Mouse (Mus musculus) forebrain, postnatal 0 days (tissue): ENCODE measurements around the gene Tmem238l. TPM values are rescaled to one million over a fixed set of nuclear protein-coding genes. Genes with fewer than 3 reads are reported as not detected.
A peak's percentile ranks its signal among the peaks of the same experiment; 100 is the strongest.

Source experiments
- ATAC-seq: fragments of 200-750 bp; cut with Nextera tagmentation; 2 replicates; pipeline ENCODE4 v1.8.0; 2017; ENCODE audit warnings: mild to moderate bottlenecking, moderate library complexity
- DNase-seq: peaks from one replicate; pipeline ENCODE4 v3.0.0-alpha.2; 2015
- H3K27ac ChIP-seq: fragments of 300-500 bp; sonication (generic); 2 replicates; pipeline ENCODE4 v1.5.1; 2014; ENCODE audit warnings: low read depth, mild to moderate bottlenecking, antibody characterized with exemption, low read length, moderate library complexity, mixed read lengths
- H3K27me3 ChIP-seq: fragments of 300-500 bp; sonication (generic); 2 replicates; pipeline ENCODE4 v1.6.1; 2014; ENCODE audit warnings: mild to moderate bottlenecking, low read length, mixed read lengths; ENCODE audit not compliant: insufficient read depth
- H3K36me3 ChIP-seq: fragments of 300-500 bp; sonication (generic); 2 replicates; pipeline ENCODE4 v1.6.1; 2014; ENCODE audit warnings: mild to moderate bottlenecking, moderate library complexity; ENCODE audit not compliant: insufficient read depth
- H3K4me1 ChIP-seq: fragments of 300-500 bp; sonication (generic); 2 replicates; pipeline ENCODE4 v1.6.1; 2014; ENCODE audit warnings: antibody characterized with exemption; ENCODE audit not compliant: insufficient read depth
- H3K4me2 ChIP-seq: fragments of 300-500 bp; sonication (generic); 2 replicates; pipeline ENCODE4 v1.6.1; 2014; ENCODE audit warnings: low read depth, mild to moderate bottlenecking, moderate library complexity
- H3K4me3 ChIP-seq: fragments of 300-500 bp; sonication (generic); 2 replicates; pipeline ENCODE4 v1.5.1; 2014; ENCODE audit warnings: low read depth, low read length, mixed read lengths
- H3K9ac ChIP-seq: fragments of 300-500 bp; sonication (generic); 2 replicates; pipeline ENCODE4 v1.6.1; 2014; ENCODE audit warnings: mild to moderate bottlenecking
- H3K9me3 ChIP-seq: fragments of 300-500 bp; sonication (generic); 2 replicates; pipeline ENCODE4 v1.6.1; 2016; ENCODE audit warnings: low read length
- CTCF ChIP-seq: sonication (generic); IDR thresholded peaks from 2 replicates; pipeline ENCODE4 v1.5.1; 2016; ENCODE audit warnings: antibody characterized with exemption, control low read depth, low read depth
- WGBS: fragments of 180-500 bp; shearing (Covaris S2); extraction: QIAGEN DNeasy Blood & Tissue Kit; methylation state at CpG from one replicate; pipeline ENCODE4 v1.1.7; 2014; 5-methylcytosine and 5-hydroxymethylcytosine counted together
- polyA plus RNA-seq: library from polyadenylated mRNA; unstranded; fragments of >200 nt; fragmentation: Nextera tagmentation; extraction: Ambion mirVana; gene quantifications from 2 replicates; pipeline ENCODE4 v1.2.1, GENCODE M21; 2015
- total RNA-seq: library from RNA; depleted of rRNA; stranded (reverse); fragments of >200 nt; gene quantifications from 2 replicates; pipeline ENCODE4 v1.2.3, GENCODE M21; 2014

Tmem238l gene
- total and polyA plus RNA-seq, 2 experiments from 2014 or later, result not detected

GRCm38 (mm10) chr11:66993674-66994073 is 37.2 kb downstream of the Tmem238l start:
- Histone ChIP-seq H3K4me1 (no peaks in the 10 kb centered on the region; the same call in 1 of the 2 replicates), H3K27ac (no peak overlapping the region), H3K9ac (no peak overlapping the region), H3K27me3 (no peaks in the 10 kb centered on the region), H3K9me3 (no peaks in the 10 kb centered on the region), H3K36me3 (no peaks in the 10 kb centered on the region), H3K4me2 (no peak overlapping the region), H3K4me3 (no peak overlapping the region)
- no peak for TF ChIP-seq CTCF
- 20% methylated on average over 1 of the region's 1 CpGs for WGBS
- no peak for DNase-seq
- ATAC-seq, result peak; percentile 42; the same call in 1 of the 2 replicates

- no peak overlapping the region for H3K9ac ChIP-seq
Observed at GRCm38 (mm10) chr11:66996446-66996845, 40.0 kb downstream of the Tmem238l start.

GRCm38 (mm10) chr11:66998467-66999403 is 42.3 kb downstream of the Tmem238l start:
- Histone ChIP-seq H3K36me3 (no peaks in the 10 kb centered on the region), H3K9ac (no peak overlapping the region), H3K9me3 (no peaks in the 10 kb centered on the region), H3K27ac (no peak overlapping the region), H3K4me1 (peaks cover 11% of the 10 kb centered on the region), H3K4me3 (no peak overlapping the region), H3K27me3 (no peaks in the 10 kb centered on the region), H3K4me2 (no peak overlapping the region)
- no peak for ATAC-seq
- WGBS, result 68% methylated on average over 14 of the region's 14 CpGs
- no peak; the same call in 1 of the 2 replicates for TF ChIP-seq CTCF
- DNase-seq, result peak; percentile 37

More at GRCm38 (mm10) chr11:66996446-66996845, 40.0 kb downstream of the Tmem238l start:
- Histone ChIP-seq H3K27me3 (no peaks in the 10 kb centered on the region), H3K27ac (no peak overlapping the region), H3K36me3 (no peaks in the 10 kb centered on the region), H3K9me3 (no peaks in the 10 kb centered on the region), H3K4me2 (no peak overlapping the region), H3K4me1 (peaks cover 11% of the 10 kb centered on the region), H3K4me3 (no peak overlapping the region)
- DNase-seq (no peak), ATAC-seq (no peak)
- TF ChIP-seq CTCF, result no peak
- 76% methylated on average over 4 of the region's 4 CpGs for WGBS

- Histone ChIP-seq H3K4me3 (no peak overlapping the region), H3K27me3 (no peaks in the 10 kb centered on the region), H3K4me1 (peaks cover 11% of the 10 kb centered on the region), H3K9ac (no peak overlapping the region), H3K27ac (peak overlapping the region; percentile 62), H3K36me3 (no peaks in the 10 kb centered on the region), H3K4me2 (no peak overlapping the region), H3K9me3 (no peaks in the 10 kb centered on the region)
- WGBS, result 37% methylated on average over 4 of the region's 4 CpGs
- DNase-seq, result peak; percentile 70
- peak; percentile 81 for ATAC-seq
- no peak for TF ChIP-seq CTCF
Observed at GRCm38 (mm10) chr11:67000671-67001070, 44.2 kb downstream of the Tmem238l start.

- 4% methylated on average over 1 of the region's 1 CpGs for WGBS
- Histone ChIP-seq H3K9me3 (no peaks in the 10 kb centered on the region), H3K27ac (no peak overlapping the region), H3K36me3 (no peaks in the 10 kb centered on the region), H3K4me3 (no peak overlapping the region), H3K4me2 (no peak overlapping the region), H3K9ac (no peak overlapping the region), H3K4me1 (peaks cover 11% of the 10 kb centered on the region), H3K27me3 (no peaks in the 10 kb centered on the region)
- peak; percentile 51; the same call in 1 of the 2 replicates for ATAC-seq
- no peak for DNase-seq
- TF ChIP-seq CTCF, result no peak
Observed at GRCm38 (mm10) chr11:67001717-67002116, 45.3 kb downstream of the Tmem238l start.

- H3K36me3 ChIP-seq, result no peaks in the 10 kb centered on the region
- no peaks in the 10 kb centered on the region for H3K9me3 ChIP-seq
- H3K4me1 ChIP-seq, result peaks cover 11% of the 10 kb centered on the region
- DNase-seq (peak; percentile 49), ATAC-seq (no peak)
- 45% methylated on average over 2 of the region's 2 CpGs for WGBS
- no peak overlapping the region for H3K27ac ChIP-seq
- H3K4me3 ChIP-seq, result no peak overlapping the region
- no peak for TF ChIP-seq CTCF
- no peaks in the 10 kb centered on the region for H3K27me3 ChIP-seq
- no peak overlapping the region for H3K4me2 ChIP-seq
- no peak overlapping the region for H3K9ac ChIP-seq
Observed at GRCm38 (mm10) chr11:67002911-67003310, 46.5 kb downstream of the Tmem238l start.

- Histone ChIP-seq H3K9me3 (no peaks in the 10 kb centered on the region), H3K36me3 (no peaks in the 10 kb centered on the region), H3K4me3 (no peak overlapping the region), H3K4me2 (no peak overlapping the region), H3K27me3 (no peaks in the 10 kb centered on the region), H3K4me1 (no peaks in the 10 kb centered on the region), H3K27ac (no peak overlapping the region), H3K9ac (no peak overlapping the region)
- DNase-seq (no peak), ATAC-seq (no peak)
- TF ChIP-seq CTCF, result no peak
- WGBS, result 66% methylated on average over 8 of the region's 8 CpGs
Observed at GRCm38 (mm10) chr11:67007961-67008360, 51.5 kb downstream of the Tmem238l start.
